ENCODE assay signal across 22 mouse cellular contexts in genomic region chr9:81538354-81538753, GRCm38 (mm10).
DNase-seq lines count a peak whose midpoint lies in the region; ATAC-seq lines count a peak whose summit lies in the region.
"Had no signal": no experiment of that assay in that cellular context is flagged by ENCODE, and none has a peak within 500 bp of the region (broad histone marks: within the 10 kb centered on the region; RNA-seq: fewer than 3 reads in every experiment).

No protein-coding gene starts in this region.

- peak; percentile 74 for ATAC-seq in frontal cortex, adult (ENCODE audit: low TSS enrichment)
- ATAC-seq: forebrain, embryonic 16.5 days; hindbrain, postnatal 0 days; intestine, embryonic 15.5 days; liver, embryonic 12.5 days; liver, postnatal 0 days had no signal

- intact Hi-C loops in left cerebral cortex, postnatal 36 days (cut with DNase I): no loop called here

- no peak for DNase-seq in frontal cortex, postnatal 10 days (ENCODE audit: low spot score in 2 of 2)
- peak; percentile 2 for DNase-seq in left cerebral cortex, adult 11 months (ENCODE audit: low spot score)
- no peak for DNase-seq in left cerebral cortex, postnatal 36 days (ENCODE audit: low spot score in 2 of 2)
- DNase-seq in brain, adult 2 months (ENCODE audit: low read depth, low spot score): peak; percentile 63
- peak; percentile 8 for DNase-seq in forelimb bud, embryonic 11.5 days (ENCODE audit: low read depth, low spot score)
- no peak for DNase-seq in right cerebral cortex, postnatal 25 days
- DNase-seq in adrenal gland, postnatal 36 days: no peak
- DNase-seq: adrenal gland, postnatal 14 days; cerebellum, adult 2 months; cerebellum, postnatal 14 days; heart, adult 2 months; heart, postnatal 10 days; kidney, adult 2 months; kidney, postnatal 36 days; liver, postnatal 0 days; lung, postnatal 36 days; thymus, postnatal 14 days had no signal

Comparison
In these comparisons a context has a peak if more than half of its experiments do, and no peak if none do; other contexts are left out.
1. DNase-seq: peak in left cerebral cortex, adult 11 months (single experiment), brain, adult 2 months (single experiment) and forelimb bud, embryonic 11.5 days (single experiment); none in frontal cortex, postnatal 10 days (0 of 2), left cerebral cortex, postnatal 36 days (0 of 2), right cerebral cortex, postnatal 25 days (single experiment) and adrenal gland, postnatal 36 days (0 of 2).